Mouse (Mus musculus): ENCODE results near the gene Bola1. TPM values are rescaled to one million over a fixed set of nuclear protein-coding genes. Genes with fewer than 3 reads are reported as not detected.
"Not testable (repeated sequence)": the region's sequence is repeated elsewhere in the genome, so short reads cannot be mapped to it uniquely, and the experiment has no call there.

The Bola1 gene
- 56.4 and 60.7 TPM in 2 replicates for polyA plus RNA-seq (2015; fragmentation: Nextera tagmentation; extraction: Ambion mirVana)

DNA sequence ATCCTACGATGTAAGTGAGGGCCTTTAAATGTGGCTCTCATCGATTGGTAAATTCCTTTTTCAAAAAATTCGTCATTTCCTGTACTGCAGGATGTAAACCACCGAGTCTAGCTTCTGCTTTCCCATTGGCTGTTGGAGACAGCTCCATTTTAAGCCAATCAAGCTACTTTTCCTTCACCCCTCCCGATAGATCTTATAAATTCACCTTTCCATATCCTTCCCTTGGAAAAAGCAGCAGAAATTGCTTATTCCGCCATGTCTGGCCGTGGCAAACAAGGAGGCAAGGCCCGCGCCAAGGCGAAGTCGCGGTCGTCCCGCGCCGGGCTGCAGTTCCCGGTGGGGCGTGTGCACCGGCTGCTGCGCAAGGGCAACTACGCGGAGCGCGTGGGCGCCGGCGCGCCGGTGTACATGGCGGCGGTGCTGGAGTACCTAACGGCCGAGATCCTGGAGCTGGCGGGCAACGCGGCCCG lies at the start of gene Bola1, which contains the start of gene Hist2h2ab:
Gene Bola1 (minus strand): TSS at position 49 of the 470 bp plus-strand sequence.
Gene Hist2h2ab (plus strand): TSS at position 205 of the 470 bp plus-strand sequence.
- no peaks in the 10 kb centered on the region for H3K36me3 ChIP-seq (ENCODE audit: control insufficient read depth, insufficient read depth)
- H3K4me1 ChIP-seq (replicated peaks; ENCODE audit: control insufficient read depth, insufficient read depth, low read length): peaks cover 3% of the 10 kb centered on the region; the same call in 1 of the 2 replicates
- H3K9me3 ChIP-seq (ENCODE audit: control insufficient read depth): no peaks in the 10 kb centered on the region
- no peaks in the 10 kb centered on the region for H3K27me3 ChIP-seq (replicated peaks; ENCODE audit: control insufficient read depth, insufficient read depth, low read length)
- H3K27ac ChIP-seq (ENCODE audit: low read depth, low read length): peak within 1 kb of the TSS; percentile 92
- H3K9ac ChIP-seq (ENCODE audit: low read depth, low read length): peak within 1 kb of the TSS; percentile 70
- ATAC-seq: peak; percentile 79
- WGBS: 1% methylated on average over 37 of the region's 37 CpGs
- peak within 1 kb of the TSS; percentile 59 for H3K4me3 ChIP-seq (ENCODE audit: low read depth, low read length)
- TF ChIP-seq CTCF (IDR thresholded peaks at IDR 0.05; ENCODE audit: low read depth): no peak
- H3K4me2 ChIP-seq (replicated peaks; ENCODE audit: low read depth): peak within 1 kb of the TSS; percentile 76

GRCm38 (mm10) chr3:96268776-96269378 lies 49.4 kb upstream of the Bola1 start:
- not testable (repeated sequence) for H3K36me3 ChIP-seq (ENCODE audit: control insufficient read depth, insufficient read depth); H3K27me3 ChIP-seq (replicated peaks; ENCODE audit: control insufficient read depth, insufficient read depth, low read length); H3K9me3 ChIP-seq (ENCODE audit: control insufficient read depth); H3K4me1 ChIP-seq (replicated peaks; ENCODE audit: control insufficient read depth, insufficient read depth, low read length)
- Histone ChIP-seq H3K4me3 (ENCODE audit: low read depth, low read length) (peak overlapping the region; percentile 43), H3K27ac (ENCODE audit: low read depth, low read length) (peak overlapping the region; percentile 87), H3K9ac (ENCODE audit: low read depth, low read length) (peak overlapping the region; percentile 51), H3K4me2 (replicated peaks; ENCODE audit: low read depth) (peak overlapping the region; percentile 86)
- 1% methylated on average over 11 of the region's 44 CpGs for WGBS
- TF ChIP-seq CTCF (IDR thresholded peaks at IDR 0.05; ENCODE audit: low read depth): 0 out of 2 replicates have a peak, but pooled peaks have one; percentile 9
- peak; percentile 40 for ATAC-seq

GRCm38 (mm10) chr3:96268051-96268775 lies 48.7 kb upstream of the Bola1 start, which contains the start of gene Hist2h3b:
Hist2h3b (plus strand) TSS chr3:96268654.
- 12% methylated on average over 29 of the region's 30 CpGs for WGBS
- Histone ChIP-seq H3K27me3 (replicated peaks; ENCODE audit: control insufficient read depth, insufficient read depth, low read length) (no peaks in the 10 kb centered on the region), H3K9ac (ENCODE audit: low read depth, low read length) (peak within 1 kb of the TSS; percentile 51), H3K4me1 (replicated peaks; ENCODE audit: control insufficient read depth, insufficient read depth, low read length) (no peaks in the 10 kb centered on the region; the same call in 1 of the 2 replicates), H3K36me3 (ENCODE audit: control insufficient read depth, insufficient read depth) (no peaks in the 10 kb centered on the region), H3K4me2 (replicated peaks; ENCODE audit: low read depth) (peak within 1 kb of the TSS; percentile 86), H3K9me3 (ENCODE audit: control insufficient read depth) (no peaks in the 10 kb centered on the region), H3K27ac (ENCODE audit: low read depth, low read length) (peak within 1 kb of the TSS; percentile 87), H3K4me3 (ENCODE audit: low read depth, low read length) (peak within 1 kb of the TSS; percentile 43)
- ATAC-seq: peak; percentile 64
- no peak for TF ChIP-seq CTCF (IDR thresholded peaks at IDR 0.05; ENCODE audit: low read depth)

DNA sequence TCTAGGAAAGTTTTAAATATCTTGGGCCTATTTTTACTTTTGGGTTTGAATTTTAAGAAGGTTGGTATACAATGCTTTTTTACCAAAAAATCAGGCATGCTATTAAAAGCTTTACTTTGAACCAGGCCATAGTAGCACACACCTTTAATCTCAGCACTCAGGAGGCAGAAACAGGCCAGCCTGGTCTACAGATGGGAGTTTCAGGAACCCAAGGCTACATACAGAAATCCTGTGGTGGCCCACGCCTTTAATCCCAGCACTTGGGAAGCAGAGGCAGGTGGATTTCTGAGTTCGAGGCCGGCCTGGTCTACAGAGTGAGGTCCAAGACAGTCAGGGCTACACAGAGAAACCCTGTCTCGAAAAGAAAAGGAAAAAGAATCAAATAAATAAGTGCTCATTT lies 48.0 kb upstream of the Bola1 start:
- Histone ChIP-seq H3K27ac (ENCODE audit: low read depth, low read length) (no peak overlapping the region), H3K9ac (ENCODE audit: low read depth, low read length) (no peak overlapping the region), H3K9me3 (ENCODE audit: control insufficient read depth) (no peaks in the 10 kb centered on the region), H3K36me3 (ENCODE audit: control insufficient read depth, insufficient read depth) (no peaks in the 10 kb centered on the region), H3K27me3 (replicated peaks; ENCODE audit: control insufficient read depth, insufficient read depth, low read length) (no peaks in the 10 kb centered on the region), H3K4me1 (replicated peaks; ENCODE audit: control insufficient read depth, insufficient read depth, low read length) (no peaks in the 10 kb centered on the region; the same call in 1 of the 2 replicates), H3K4me2 (replicated peaks; ENCODE audit: low read depth) (peak overlapping the region; percentile 63), H3K4me3 (ENCODE audit: low read depth, low read length) (no peak overlapping the region)
- WGBS: 80% methylated on average over 4 of the region's 4 CpGs
- no peak for ATAC-seq
- TF ChIP-seq CTCF (IDR thresholded peaks at IDR 0.05; ENCODE audit: low read depth): no peak

GRCm38 (mm10) chr3:96266132-96266710 lies 46.7 kb upstream of the Bola1 start:
- Histone ChIP-seq H3K36me3 (ENCODE audit: control insufficient read depth, insufficient read depth) (no peaks in the 10 kb centered on the region), H3K27me3 (replicated peaks; ENCODE audit: control insufficient read depth, insufficient read depth, low read length) (no peaks in the 10 kb centered on the region), H3K9ac (ENCODE audit: low read depth, low read length) (no peak overlapping the region), H3K4me2 (replicated peaks; ENCODE audit: low read depth) (no peak overlapping the region), H3K4me3 (ENCODE audit: low read depth, low read length) (no peak overlapping the region), H3K27ac (ENCODE audit: low read depth, low read length) (no peak overlapping the region), H3K9me3 (ENCODE audit: control insufficient read depth) (no peaks in the 10 kb centered on the region), H3K4me1 (replicated peaks; ENCODE audit: control insufficient read depth, insufficient read depth, low read length) (no peaks in the 10 kb centered on the region; the same call in 1 of the 2 replicates)
- TF ChIP-seq CTCF (IDR thresholded peaks at IDR 0.05; ENCODE audit: low read depth): no peak
- no peak for ATAC-seq
- WGBS: 87% methylated on average over 8 of the region's 8 CpGs

All from intestine, postnatal 0 days (tissue).